Mouse (Mus musculus): ENCODE data around the gene Gm8104. TPM values are rescaled to one million over a fixed set of nuclear protein-coding genes. Genes with fewer than 3 reads are reported as not detected.
"Not testable (repeated sequence)": the region's sequence is repeated elsewhere in the genome, so short reads cannot be mapped to it uniquely, and the experiment has no call there.

Gm8104 gene
- 0.10 and 0.12 TPM in 2 replicates for polyA plus RNA-seq (2014; fragmentation: Nextera tagmentation; extraction: Ambion mirVana)

DNA sequence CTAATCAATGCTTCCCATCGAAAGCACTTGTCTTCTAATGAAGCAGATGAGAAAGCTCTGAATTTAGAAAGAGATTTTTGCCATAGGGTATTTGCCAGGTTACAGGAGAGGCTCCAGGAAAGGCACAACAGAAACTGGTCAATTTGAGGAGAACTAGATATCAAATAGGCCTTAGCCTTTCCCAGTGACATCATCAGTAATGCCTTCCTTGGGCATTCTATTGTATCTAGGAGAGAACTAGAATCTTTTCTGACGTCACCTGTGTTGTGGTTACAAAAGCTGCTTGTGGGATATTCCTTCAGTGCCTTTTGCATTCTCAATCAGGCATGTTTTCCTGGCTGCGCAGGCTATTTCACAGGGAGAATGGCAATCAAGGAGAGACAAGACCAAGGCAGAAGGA, at the start of gene Gm8104:
TSS of gene Gm8104 (plus strand) at position 301 of the 400 bp plus-strand sequence.
- H3K27me3 ChIP-seq (ENCODE audit: control insufficient read depth, insufficient read depth, low read length); H3K27ac ChIP-seq (ENCODE audit: low read depth, low read length); H3K4me3 ChIP-seq (ENCODE audit: low read length); H3K9ac ChIP-seq (ENCODE audit: low read depth, low read length); H3K36me3 ChIP-seq (ENCODE audit: control insufficient read depth, insufficient read depth, low read length); H3K4me1 ChIP-seq (ENCODE audit: control insufficient read depth, insufficient read depth, low read length); H3K4me2 ChIP-seq (replicated peaks; ENCODE audit: low read depth, low read length); ATAC-seq (ENCODE audit: low FRiP score, low TSS enrichment); H3K9me3 ChIP-seq (ENCODE audit: control insufficient read depth, low read length): not testable (repeated sequence)
- 83% methylated on average over 3 of the region's 3 CpGs for WGBS

DNA sequence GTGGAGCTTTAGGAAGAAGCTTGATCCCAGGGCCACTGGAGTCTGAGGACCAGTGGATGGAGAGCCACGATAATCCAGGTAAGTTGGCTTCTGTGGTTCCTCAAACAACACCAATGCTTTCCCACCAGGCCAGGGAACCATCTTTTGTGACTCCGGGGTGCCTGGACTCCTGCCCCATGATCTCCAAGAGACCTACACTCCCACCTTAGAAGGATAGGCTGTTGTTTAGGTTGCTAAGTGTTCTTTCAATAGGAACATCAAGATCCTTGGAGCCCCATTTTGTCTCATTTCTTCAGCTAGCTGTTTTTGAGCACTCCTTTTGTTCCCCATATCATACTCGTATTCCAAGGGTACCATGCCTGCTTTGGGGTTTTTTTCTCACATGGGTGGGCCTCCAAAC, 42.3 kb upstream of the Gm8104 start:
- H3K27me3 ChIP-seq (ENCODE audit: control insufficient read depth, insufficient read depth, low read length); H3K36me3 ChIP-seq (ENCODE audit: control insufficient read depth, insufficient read depth, low read length); H3K9ac ChIP-seq (ENCODE audit: low read depth, low read length); H3K4me1 ChIP-seq (ENCODE audit: control insufficient read depth, insufficient read depth, low read length); H3K27ac ChIP-seq (ENCODE audit: low read depth, low read length); ATAC-seq (ENCODE audit: low FRiP score, low TSS enrichment); H3K4me2 ChIP-seq (replicated peaks; ENCODE audit: low read depth, low read length); H3K4me3 ChIP-seq (ENCODE audit: low read length); H3K9me3 ChIP-seq (ENCODE audit: control insufficient read depth, low read length): not testable (repeated sequence)
- WGBS, result 83% methylated on average over 3 of the region's 3 CpGs

DNA sequence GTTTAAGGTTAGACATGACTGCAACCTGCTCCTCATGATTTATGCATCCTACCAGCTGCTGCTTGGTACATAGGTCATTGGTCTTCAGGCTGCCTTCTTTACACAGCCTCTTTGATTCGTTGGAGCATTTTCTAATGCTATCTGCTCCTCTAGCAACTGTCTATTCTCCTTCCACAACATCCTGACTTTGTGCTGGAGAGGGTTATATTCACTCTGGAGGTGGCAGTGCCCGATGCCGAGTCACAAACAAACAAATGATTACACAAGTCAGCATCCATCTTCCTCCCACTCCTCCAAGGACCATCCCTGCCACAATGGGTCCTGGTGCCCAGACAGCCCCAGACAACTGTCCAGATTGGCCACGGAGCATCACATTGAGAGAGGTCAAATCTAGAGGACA, 40.2 kb upstream of the Gm8104 start:
- not testable (repeated sequence) for H3K27ac ChIP-seq (ENCODE audit: low read depth, low read length); H3K4me2 ChIP-seq (replicated peaks; ENCODE audit: low read depth, low read length); H3K9me3 ChIP-seq (ENCODE audit: control insufficient read depth, low read length); H3K4me3 ChIP-seq (ENCODE audit: low read length); H3K4me1 ChIP-seq (ENCODE audit: control insufficient read depth, insufficient read depth, low read length); H3K27me3 ChIP-seq (ENCODE audit: control insufficient read depth, insufficient read depth, low read length); H3K9ac ChIP-seq (ENCODE audit: low read depth, low read length); ATAC-seq (ENCODE audit: low FRiP score, low TSS enrichment); H3K36me3 ChIP-seq (ENCODE audit: control insufficient read depth, insufficient read depth, low read length)
- WGBS, result 75% methylated on average over 4 of the region's 4 CpGs

DNA sequence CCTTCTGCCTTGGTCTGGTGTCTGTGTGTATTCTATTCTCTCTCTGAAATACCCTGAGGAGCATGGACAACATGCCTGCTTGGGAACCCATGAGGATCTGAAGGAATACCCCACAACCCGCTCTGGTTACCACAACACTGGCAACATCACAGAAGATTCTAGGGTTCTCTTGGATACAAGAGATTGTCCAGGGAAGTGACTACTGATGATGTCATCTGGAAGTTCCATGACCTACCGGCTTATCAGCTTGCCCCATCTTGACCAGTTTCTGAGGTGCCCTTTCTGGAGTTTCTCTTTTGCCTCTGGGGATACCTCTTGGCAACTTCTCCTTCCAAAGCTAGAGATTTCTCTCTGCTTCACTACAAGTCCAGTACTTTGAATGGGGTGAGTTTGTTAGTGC, 23.9 kb upstream of the Gm8104 start, which contains the start of gene Gm8094:
TSS of gene Gm8094 (minus strand) at position 101 of the 400 bp plus-strand sequence.
- not testable (repeated sequence) for H3K27ac ChIP-seq (ENCODE audit: low read depth, low read length); H3K36me3 ChIP-seq (ENCODE audit: control insufficient read depth, insufficient read depth, low read length); H3K4me3 ChIP-seq (ENCODE audit: low read length); H3K9ac ChIP-seq (ENCODE audit: low read depth, low read length); ATAC-seq (ENCODE audit: low FRiP score, low TSS enrichment); H3K27me3 ChIP-seq (ENCODE audit: control insufficient read depth, insufficient read depth, low read length); H3K4me2 ChIP-seq (replicated peaks; ENCODE audit: low read depth, low read length); H3K9me3 ChIP-seq (ENCODE audit: control insufficient read depth, low read length); H3K4me1 ChIP-seq (ENCODE audit: control insufficient read depth, insufficient read depth, low read length)
- 88% methylated on average over 2 of the region's 2 CpGs for WGBS

DNA sequence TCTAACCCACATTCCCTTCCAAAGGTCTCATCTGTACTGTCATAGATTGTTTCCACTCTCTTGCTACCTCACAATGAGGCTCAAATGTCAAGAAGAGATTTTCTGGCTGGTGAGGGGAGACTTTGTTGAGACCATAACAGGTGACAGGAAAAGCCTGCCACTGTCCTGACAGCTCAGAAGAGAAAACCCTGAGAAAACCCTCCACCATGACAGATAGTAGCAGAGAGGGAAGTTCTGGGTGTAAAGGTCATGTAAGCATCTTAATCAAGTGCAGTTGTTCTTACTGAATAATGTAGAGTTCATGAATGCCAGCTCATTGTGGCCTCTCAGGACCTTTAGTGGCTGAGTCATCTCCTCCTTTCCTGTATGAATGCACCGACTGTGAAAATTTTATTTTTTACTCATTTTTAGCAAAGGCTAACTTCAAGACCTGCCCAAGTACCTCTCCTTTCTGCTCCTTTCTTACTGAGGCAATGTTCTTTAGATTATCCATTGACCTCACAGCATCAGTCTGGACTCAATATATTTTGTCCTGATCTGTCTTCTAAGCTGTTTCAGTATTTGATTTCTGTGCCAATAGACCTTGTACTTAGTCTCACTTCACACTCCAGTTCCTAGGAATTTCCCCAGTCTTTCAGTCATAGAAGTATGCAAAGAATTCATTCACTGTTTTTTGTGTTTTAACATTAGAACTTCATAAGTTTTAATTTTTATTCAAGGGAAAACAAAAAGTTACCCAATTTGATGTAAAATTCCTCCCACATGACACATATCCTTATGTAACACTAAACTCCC, 15.3 kb upstream of the Gm8104 start:
- not testable (repeated sequence) for H3K4me2 ChIP-seq (replicated peaks; ENCODE audit: low read depth, low read length); H3K4me1 ChIP-seq (ENCODE audit: control insufficient read depth, insufficient read depth, low read length); H3K27ac ChIP-seq (ENCODE audit: low read depth, low read length); H3K36me3 ChIP-seq (ENCODE audit: control insufficient read depth, insufficient read depth, low read length); H3K9ac ChIP-seq (ENCODE audit: low read depth, low read length); H3K9me3 ChIP-seq (ENCODE audit: control insufficient read depth, low read length); ATAC-seq (ENCODE audit: low FRiP score, low TSS enrichment); H3K4me3 ChIP-seq (ENCODE audit: low read length); H3K27me3 ChIP-seq (ENCODE audit: control insufficient read depth, insufficient read depth, low read length)
- WGBS, result 90% methylated on average over 1 of the region's 1 CpGs

DNA sequence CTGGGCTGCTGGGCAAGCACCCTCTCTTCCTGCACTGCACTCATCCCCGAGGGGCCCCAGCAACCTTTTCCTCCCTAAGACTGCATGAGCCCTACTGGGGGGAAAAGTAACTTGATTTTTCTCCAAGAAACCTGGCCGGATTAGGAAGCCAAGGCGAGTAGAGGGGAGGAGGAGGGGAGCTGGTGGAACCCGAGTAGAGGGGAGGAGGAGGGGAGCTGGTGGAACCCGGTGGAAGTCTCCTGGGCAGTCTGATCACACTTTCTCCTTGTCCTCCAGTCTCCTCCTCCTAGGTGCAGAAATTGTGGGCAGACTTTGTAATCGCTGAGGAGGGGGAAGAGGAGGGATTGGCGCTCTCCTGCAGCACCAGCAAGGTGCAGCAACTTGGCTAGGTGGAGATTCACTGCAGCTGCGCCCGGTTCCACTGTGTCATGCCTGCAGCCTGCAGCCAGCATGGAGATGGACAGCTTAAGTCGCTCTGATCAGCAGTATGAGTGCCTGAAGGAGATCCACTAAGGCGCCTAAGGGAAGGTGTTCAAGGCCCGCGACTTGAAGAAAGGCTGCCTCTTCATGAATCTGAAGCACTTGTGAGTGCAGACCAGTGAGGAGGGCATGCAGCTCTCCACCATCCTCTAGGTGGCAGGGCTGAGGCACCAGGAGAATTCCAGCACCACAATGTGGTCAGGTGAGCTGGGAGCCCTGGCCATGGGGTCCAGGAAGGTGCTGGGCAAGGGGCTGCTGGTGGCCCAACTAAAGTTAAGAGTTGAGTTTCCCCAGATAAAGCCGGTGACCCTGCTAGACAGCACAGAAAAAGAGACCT, 11.1 kb upstream of the Gm8104 start:
- H3K4me3 ChIP-seq (ENCODE audit: low read length); H3K4me2 ChIP-seq (replicated peaks; ENCODE audit: low read depth, low read length); H3K4me1 ChIP-seq (ENCODE audit: control insufficient read depth, insufficient read depth, low read length); H3K27me3 ChIP-seq (ENCODE audit: control insufficient read depth, insufficient read depth, low read length); H3K9me3 ChIP-seq (ENCODE audit: control insufficient read depth, low read length); H3K36me3 ChIP-seq (ENCODE audit: control insufficient read depth, insufficient read depth, low read length); H3K9ac ChIP-seq (ENCODE audit: low read depth, low read length); H3K27ac ChIP-seq (ENCODE audit: low read depth, low read length): not testable (repeated sequence)
- ATAC-seq (ENCODE audit: low FRiP score, low TSS enrichment), result peak; percentile 90
- WGBS, result 60% methylated on average over 1 of the region's 14 CpGs

DNA sequence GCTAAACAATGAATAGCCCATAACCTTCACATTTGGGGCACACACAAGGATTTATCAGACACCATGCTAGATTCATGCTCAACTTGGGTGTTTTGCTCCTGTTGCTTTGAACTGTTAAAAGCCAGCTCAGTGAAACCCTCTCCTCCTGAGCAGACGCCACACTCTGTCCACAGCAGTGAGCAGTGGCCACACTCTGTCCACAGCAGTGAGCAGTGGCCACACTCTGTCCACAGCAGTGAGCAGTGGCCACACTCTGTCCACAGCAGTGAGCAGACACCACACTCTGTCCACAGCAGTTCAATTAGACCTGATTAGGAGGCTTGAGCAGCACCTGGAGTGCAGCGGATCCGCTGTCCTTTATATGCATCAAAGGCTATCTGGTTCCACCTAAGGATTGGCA, 19.3 kb downstream of the Gm8104 start:
- H3K4me1 ChIP-seq (ENCODE audit: control insufficient read depth, insufficient read depth, low read length); H3K9ac ChIP-seq (ENCODE audit: low read depth, low read length); H3K4me2 ChIP-seq (replicated peaks; ENCODE audit: low read depth, low read length); H3K27ac ChIP-seq (ENCODE audit: low read depth, low read length); H3K9me3 ChIP-seq (ENCODE audit: control insufficient read depth, low read length); H3K27me3 ChIP-seq (ENCODE audit: control insufficient read depth, insufficient read depth, low read length); H3K4me3 ChIP-seq (ENCODE audit: low read length); H3K36me3 ChIP-seq (ENCODE audit: control insufficient read depth, insufficient read depth, low read length); ATAC-seq (ENCODE audit: low FRiP score, low TSS enrichment): not testable (repeated sequence)
- 93% methylated on average over 1 of the region's 3 CpGs for WGBS

DNA sequence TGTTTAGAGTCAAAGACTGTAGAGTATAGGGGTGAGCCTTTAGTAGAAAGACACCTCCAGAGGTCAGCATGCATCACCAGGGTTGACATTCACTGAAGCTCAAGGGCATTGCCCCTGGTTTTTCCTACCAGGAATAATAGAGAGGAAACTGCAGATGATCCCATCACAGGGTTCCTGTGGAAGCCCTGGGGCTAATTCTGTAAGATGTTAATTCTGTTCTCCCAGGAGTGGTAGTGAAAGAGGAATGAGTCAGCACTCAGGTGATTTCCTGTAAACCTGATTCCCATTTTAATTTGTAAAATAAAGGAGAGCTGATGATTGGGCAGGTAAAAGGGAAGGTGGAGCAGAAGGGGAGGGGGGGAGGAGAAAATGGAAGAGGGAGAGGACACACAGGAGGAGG, 25.9 kb downstream of the Gm8104 start:
- H3K4me3 ChIP-seq (ENCODE audit: low read length); H3K4me1 ChIP-seq (ENCODE audit: control insufficient read depth, insufficient read depth, low read length); ATAC-seq (ENCODE audit: low FRiP score, low TSS enrichment); H3K9me3 ChIP-seq (ENCODE audit: control insufficient read depth, low read length); H3K27ac ChIP-seq (ENCODE audit: low read depth, low read length); H3K4me2 ChIP-seq (replicated peaks; ENCODE audit: low read depth, low read length); H3K27me3 ChIP-seq (ENCODE audit: control insufficient read depth, insufficient read depth, low read length); H3K36me3 ChIP-seq (ENCODE audit: control insufficient read depth, insufficient read depth, low read length); H3K9ac ChIP-seq (ENCODE audit: low read depth, low read length): not testable (repeated sequence)
